Mouse (Mus musculus): Measurements from ENCODE around the gene Lrch1. TPM values are rescaled to one million over a fixed set of nuclear protein-coding genes. Genes with fewer than 3 reads are reported as not detected.

The Lrch1 gene
- polyA plus RNA-seq, 1 experiment from 2014 or later: 12.2 TPM

GRCm38 (mm10) chr14:74853759-74854100 is 93.9 kb downstream of the Lrch1 start:
- ATAC-seq (ENCODE audit: low read depth): no peak
- H3K9ac ChIP-seq: no peak overlapping the region
- H3K36me3 ChIP-seq: peaks cover 8% of the 10 kb centered on the region
- no peaks in the 10 kb centered on the region for H3K9me3 ChIP-seq
- no peaks in the 10 kb centered on the region for H3K27me3 ChIP-seq
- H3K4me1 ChIP-seq (replicated peaks): peaks cover 31% of the 10 kb centered on the region
- H3K4me3 ChIP-seq: no peak overlapping the region
- no peak overlapping the region for H3K4me2 ChIP-seq
- 64% methylated on average over 4 of the region's 4 CpGs for WGBS
- 0 out of 2 replicates have a peak overlapping the region, but pooled peaks have one; percentile 29 for H3K27ac ChIP-seq (replicated peaks)

GRCm38 (mm10) chr14:74852965-74853758 is 94.5 kb downstream of the Lrch1 start:
- Histone ChIP-seq H3K4me1 (replicated peaks) (peaks cover 32% of the 10 kb centered on the region), H3K36me3 (peaks cover 8% of the 10 kb centered on the region), H3K27ac (replicated peaks) (peak overlapping the region; percentile 70), H3K4me3 (no peak overlapping the region), H3K9ac (peak overlapping the region; percentile 43; the same call in 1 of the 2 replicates), H3K4me2 (0 out of 2 replicates have a peak overlapping the region, but pooled peaks have one; percentile 6), H3K9me3 (no peaks in the 10 kb centered on the region), H3K27me3 (no peaks in the 10 kb centered on the region)
- no peak for ATAC-seq (ENCODE audit: low read depth)
- 35% methylated on average over 16 of the region's 16 CpGs for WGBS

GRCm38 (mm10) chr14:74851866-74852265 is 95.8 kb downstream of the Lrch1 start:
- H3K4me1 ChIP-seq (replicated peaks): peaks cover 45% of the 10 kb centered on the region
- H3K27me3 ChIP-seq: no peaks in the 10 kb centered on the region
- peak overlapping the region; percentile 12; the same call in 1 of the 2 replicates for H3K9ac ChIP-seq
- H3K4me3 ChIP-seq: no peak overlapping the region
- peak overlapping the region; percentile 73 for H3K27ac ChIP-seq (replicated peaks)
- 40% methylated on average over 9 of the region's 9 CpGs for WGBS
- H3K9me3 ChIP-seq: no peaks in the 10 kb centered on the region
- H3K4me2 ChIP-seq: no peak overlapping the region
- no peak for ATAC-seq (ENCODE audit: low read depth)
- H3K36me3 ChIP-seq: peaks cover 4% of the 10 kb centered on the region

GRCm38 (mm10) chr14:74849020-74849419 is 98.7 kb downstream of the Lrch1 start:
- 55% methylated on average over 6 of the region's 6 CpGs for WGBS

GRCm38 (mm10) chr14:74848224-74848623 is 99.5 kb downstream of the Lrch1 start:
- Histone ChIP-seq H3K4me3 (no peak overlapping the region), H3K27me3 (no peaks in the 10 kb centered on the region), H3K4me1 (replicated peaks) (peaks cover 56% of the 10 kb centered on the region), H3K9ac (no peak overlapping the region), H3K4me2 (no peak overlapping the region), H3K36me3 (no peaks in the 10 kb centered on the region), H3K9me3 (no peaks in the 10 kb centered on the region), H3K27ac (replicated peaks) (0 out of 2 replicates have a peak overlapping the region, but pooled peaks have one; percentile 4)
- ATAC-seq (ENCODE audit: low read depth): no peak
- WGBS: 91% methylated on average over 5 of the region's 5 CpGs

More at GRCm38 (mm10) chr14:74849020-74849419, 98.7 kb downstream of the Lrch1 start:
- H3K4me1 ChIP-seq (replicated peaks): peaks cover 64% of the 10 kb centered on the region
- H3K9ac ChIP-seq: no peak overlapping the region
- no peaks in the 10 kb centered on the region for H3K9me3 ChIP-seq
- ATAC-seq (ENCODE audit: low read depth): no peak; the same call in 1 of the 2 replicates
- no peak overlapping the region for H3K27ac ChIP-seq (replicated peaks)
- no peaks in the 10 kb centered on the region for H3K27me3 ChIP-seq
- no peaks in the 10 kb centered on the region for H3K36me3 ChIP-seq
- H3K4me2 ChIP-seq: no peak overlapping the region
- H3K4me3 ChIP-seq: no peak overlapping the region

- Histone ChIP-seq H3K9me3 (no peaks in the 10 kb centered on the region), H3K4me2 (no peak overlapping the region), H3K27ac (replicated peaks) (peak overlapping the region; percentile 74), H3K27me3 (no peaks in the 10 kb centered on the region), H3K36me3 (no peaks in the 10 kb centered on the region), H3K9ac (no peak overlapping the region), H3K4me3 (no peak overlapping the region), H3K4me1 (replicated peaks) (peaks cover 49% of the 10 kb centered on the region)
- ATAC-seq (ENCODE audit: low read depth): 0 out of 2 replicates have a peak, but pooled peaks have one; percentile 29
- 58% methylated on average over 14 of the region's 14 CpGs for WGBS
These were observed 100.2 kb downstream of the Lrch1 start for GRCm38 (mm10) chr14:74847311-74848133.

GRCm38 (mm10) chr14:74846668-74847067 is 101.0 kb downstream of the Lrch1 start:
- no peak overlapping the region for H3K4me3 ChIP-seq
- no peaks in the 10 kb centered on the region for H3K36me3 ChIP-seq
- WGBS: 38% methylated on average over 5 of the region's 5 CpGs
- peaks cover 41% of the 10 kb centered on the region for H3K4me1 ChIP-seq (replicated peaks)
- peak overlapping the region; percentile 74 for H3K27ac ChIP-seq (replicated peaks)
- H3K4me2 ChIP-seq: no peak overlapping the region
- H3K9me3 ChIP-seq: no peaks in the 10 kb centered on the region
- no peak overlapping the region for H3K9ac ChIP-seq
- no peaks in the 10 kb centered on the region for H3K27me3 ChIP-seq
- ATAC-seq (ENCODE audit: low read depth): no peak

GRCm38 (mm10) chr14:74845661-74846274 is 101.9 kb downstream of the Lrch1 start:
- no peak overlapping the region for H3K4me3 ChIP-seq
- peaks cover 41% of the 10 kb centered on the region for H3K4me1 ChIP-seq (replicated peaks)
- 0 out of 2 replicates have a peak overlapping the region, but pooled peaks have one; percentile 24 for H3K27ac ChIP-seq (replicated peaks)
- H3K9ac ChIP-seq: no peak overlapping the region
- H3K4me2 ChIP-seq: no peak overlapping the region
- ATAC-seq (ENCODE audit: low read depth): no peak
- WGBS: 42% methylated on average over 2 of the region's 2 CpGs
- no peaks in the 10 kb centered on the region for H3K27me3 ChIP-seq
- H3K36me3 ChIP-seq: no peaks in the 10 kb centered on the region
- H3K9me3 ChIP-seq: no peaks in the 10 kb centered on the region

- Histone ChIP-seq H3K4me3 (no peak overlapping the region), H3K9me3 (no peaks in the 10 kb centered on the region), H3K27ac (replicated peaks) (no peak overlapping the region), H3K27me3 (no peaks in the 10 kb centered on the region), H3K4me1 (replicated peaks) (peaks cover 37% of the 10 kb centered on the region), H3K4me2 (no peak overlapping the region), H3K36me3 (no peaks in the 10 kb centered on the region), H3K9ac (no peak overlapping the region)
- WGBS: 80% methylated on average over 2 of the region's 2 CpGs
- no peak for ATAC-seq (ENCODE audit: low read depth)
These were observed 106.0 kb downstream of the Lrch1 start for GRCm38 (mm10) chr14:74841708-74842107.

- Histone ChIP-seq H3K36me3 (no peaks in the 10 kb centered on the region), H3K9me3 (no peaks in the 10 kb centered on the region), H3K27me3 (no peaks in the 10 kb centered on the region), H3K9ac (0 out of 2 replicates have a peak overlapping the region, but pooled peaks have one; percentile 4), H3K4me2 (no peak overlapping the region), H3K4me1 (replicated peaks) (peaks cover 33% of the 10 kb centered on the region), H3K4me3 (no peak overlapping the region), H3K27ac (replicated peaks) (no peak overlapping the region)
- 81% methylated on average over 3 of the region's 3 CpGs for WGBS
- no peak for ATAC-seq (ENCODE audit: low read depth)
These were observed 106.4 kb downstream of the Lrch1 start for GRCm38 (mm10) chr14:74841297-74841696.

- no peaks in the 10 kb centered on the region for H3K27me3 ChIP-seq
- no peaks in the 10 kb centered on the region for H3K9me3 ChIP-seq
- peaks cover 31% of the 10 kb centered on the region for H3K4me1 ChIP-seq (replicated peaks)
- no peaks in the 10 kb centered on the region for H3K36me3 ChIP-seq
- H3K4me3 ChIP-seq: no peak overlapping the region
- no peak overlapping the region for H3K9ac ChIP-seq
- H3K4me2 ChIP-seq: no peak overlapping the region
- ATAC-seq (ENCODE audit: low read depth): peak; percentile 54; the same call in 1 of the 2 replicates
- WGBS: 48% methylated on average over 3 of the region's 3 CpGs
- H3K27ac ChIP-seq (replicated peaks): 0 out of 2 replicates have a peak overlapping the region, but pooled peaks have one; percentile 2
These were observed 106.9 kb downstream of the Lrch1 start for GRCm38 (mm10) chr14:74840820-74841219.
